Mouse (Mus musculus) monocyte, adult 2 months (primary cell): ENCODE measurements around the gene Agxt.

ENCODE experiments used
- DNase-seq, 2 experiments: peaks; one replicate each; pipeline ENCODE4 v3.0.0; 2022; ENCODE audit warnings: low spot score in 2 of 2, low read depth in 1 of 2

Gene Agxt

GRCm38 (mm10) chr1:93144176-93144575 lies 9.1 kb downstream of the Agxt start:
- DNase-seq, result no peak

DNA sequence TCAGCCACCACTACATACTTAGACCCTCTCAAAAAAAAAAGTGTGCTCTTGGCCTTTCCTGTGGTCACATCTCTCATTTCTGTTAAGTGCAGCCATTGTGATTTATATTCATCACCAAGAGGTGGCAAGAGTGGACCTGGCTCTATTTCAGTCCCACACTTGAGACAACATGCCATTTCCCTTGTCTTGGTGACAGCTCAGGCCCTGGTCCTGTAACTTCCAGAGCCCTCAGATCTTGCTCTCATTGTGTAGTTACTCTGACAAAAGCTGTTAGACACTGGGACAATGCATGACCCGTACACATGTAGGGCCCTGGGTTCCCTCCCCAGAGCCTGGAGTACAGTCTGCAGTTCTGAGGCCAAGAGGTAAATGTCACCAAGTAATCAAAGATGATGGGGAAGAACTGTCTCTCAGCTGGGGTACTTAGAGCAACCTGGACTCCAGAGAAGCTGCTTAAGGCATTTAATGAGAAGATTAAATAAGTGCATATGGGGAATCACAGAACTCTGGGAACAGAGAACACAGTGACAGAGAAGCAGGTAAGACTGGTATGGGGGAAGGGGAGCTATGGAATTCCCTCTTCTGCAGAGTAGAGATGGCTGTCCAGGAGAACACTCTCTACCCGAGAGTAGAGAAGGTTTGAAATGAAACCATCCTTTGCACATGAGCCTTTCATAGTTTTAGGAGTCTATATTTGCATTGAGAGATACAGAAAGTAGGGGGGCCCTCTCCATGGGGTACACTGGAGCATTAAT lies 16.0 kb downstream of the Agxt start:
- DNase-seq, result no peak

- DNase-seq, result no peak
Observed at GRCm38 (mm10) chr1:93157566-93157965, 22.5 kb downstream of the Agxt start.

- DNase-seq, result no peak
Observed at GRCm38 (mm10) chr1:93158916-93159315, 23.9 kb downstream of the Agxt start.

GRCm38 (mm10) chr1:93159566-93160500 lies 24.8 kb downstream of the Agxt start:
- no peak for DNase-seq

- no peak for DNase-seq
Observed at GRCm38 (mm10) chr1:93160501-93161133, 25.6 kb downstream of the Agxt start, which contains the start of gene 2310007B03Rik. Gene 2310007B03Rik (minus strand): TSS chr1:93160948.

GRCm38 (mm10) chr1:93161350-93161749 lies 26.3 kb downstream of the Agxt start:
- no peak for DNase-seq

- no peak for DNase-seq
Observed at GRCm38 (mm10) chr1:93161921-93162320, 26.9 kb downstream of the Agxt start.

GRCm38 (mm10) chr1:93162588-93162987 lies 27.5 kb downstream of the Agxt start:
- DNase-seq, result no peak

GRCm38 (mm10) chr1:93165447-93165846 lies 30.4 kb downstream of the Agxt start:
- peak; percentile 42 to 52 for DNase-seq

- no peak for DNase-seq
Observed at GRCm38 (mm10) chr1:93166346-93167079, 31.5 kb downstream of the Agxt start.

- no peak for DNase-seq
Observed at GRCm38 (mm10) chr1:93168295-93168775, 33.3 kb downstream of the Agxt start, which contains the start of gene Crocc2. Gene Crocc2 (plus strand): TSS chr1:93168725.

GRCm38 (mm10) chr1:93173665-93174064 lies 38.6 kb downstream of the Agxt start:
- DNase-seq, result no peak

GRCm38 (mm10) chr1:93174399-93174798 lies 39.4 kb downstream of the Agxt start:
- peak in 1 of 2 experiments; percentile 37 for DNase-seq

DNA sequence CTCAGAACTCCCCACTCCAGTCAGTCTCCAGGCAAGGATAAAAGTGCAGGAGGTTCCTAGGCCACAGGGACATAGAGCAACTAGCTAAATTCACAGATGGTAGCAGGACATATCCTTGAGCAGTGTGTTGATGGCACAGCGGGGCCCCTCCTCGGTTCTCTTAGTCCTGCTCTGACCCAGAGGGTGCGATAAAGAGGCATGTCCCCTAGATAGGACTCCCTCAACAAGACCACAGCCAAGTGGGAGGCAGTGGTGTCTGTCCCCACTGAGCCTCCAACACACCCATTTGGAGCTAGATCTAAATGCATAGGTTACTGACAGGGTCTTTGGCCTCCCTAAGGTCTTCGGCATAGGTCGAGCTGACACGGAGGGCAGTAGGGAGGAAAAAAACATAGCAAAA lies 40.8 kb downstream of the Agxt start:
- no peak for DNase-seq

DNA sequence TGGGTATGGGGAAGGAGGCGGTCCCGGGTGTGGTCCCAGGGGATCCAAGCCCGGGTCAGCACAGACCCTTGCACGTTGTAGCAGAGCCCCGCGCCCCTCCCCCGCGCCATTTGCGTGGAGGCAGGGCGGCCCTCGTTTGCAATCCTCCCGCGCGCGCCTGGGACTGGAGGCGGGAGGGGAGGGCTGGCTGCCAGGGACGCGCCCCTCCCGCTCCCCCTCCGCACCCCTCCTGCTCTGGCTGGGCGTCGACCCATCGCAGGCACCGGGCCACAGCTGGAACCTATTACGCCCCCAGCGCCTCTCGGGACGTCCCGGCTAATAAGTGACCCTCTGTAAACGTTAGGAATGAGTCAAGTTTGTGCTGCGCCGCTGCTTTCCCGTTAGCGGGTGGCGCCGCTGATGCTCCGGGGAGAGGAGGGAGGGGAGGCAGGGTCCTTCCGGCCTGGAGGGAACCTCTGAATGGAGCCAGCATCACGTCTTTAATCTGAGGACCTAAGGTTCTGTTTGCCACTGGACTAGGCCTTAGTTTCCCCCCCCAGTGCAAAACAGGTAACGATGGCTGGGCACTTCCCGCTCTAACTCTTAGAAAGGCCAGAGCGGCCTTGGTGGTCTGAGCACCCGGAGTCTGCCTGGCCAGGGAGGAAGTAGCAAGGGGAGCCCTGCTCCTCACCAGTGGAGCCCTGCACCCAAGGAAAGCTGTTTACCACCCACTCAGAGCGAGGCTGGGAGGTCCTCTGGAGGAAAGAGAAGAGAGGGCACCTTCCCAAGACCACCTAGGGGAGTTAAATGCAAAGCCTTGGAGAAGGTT lies 41.7 kb downstream of the Agxt start:
- no peak for DNase-seq

DNA sequence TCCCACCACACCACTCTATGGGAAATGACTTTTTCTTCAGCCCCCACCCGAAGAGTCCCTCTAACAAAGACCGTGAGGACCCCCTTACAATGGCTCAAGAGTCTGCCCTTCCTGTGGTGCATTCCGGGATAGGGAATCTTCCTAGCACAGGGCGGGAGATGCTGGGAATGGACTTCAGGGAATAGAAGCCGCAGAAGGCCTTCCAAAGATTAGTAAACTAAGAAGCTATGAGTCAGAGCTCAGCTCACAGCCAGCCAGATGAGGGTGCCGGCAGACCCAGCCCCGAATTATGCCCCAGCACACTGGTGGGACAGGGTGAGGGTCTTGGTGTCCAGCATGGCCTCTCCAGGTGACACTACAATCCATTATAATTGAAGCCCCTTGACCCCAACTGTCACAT lies 47.2 kb downstream of the Agxt start:
- DNase-seq, result no peak

- no peak for DNase-seq
Observed at GRCm38 (mm10) chr1:93184071-93184828, 49.2 kb downstream of the Agxt start.

- DNase-seq, result no peak
Observed at GRCm38 (mm10) chr1:93190726-93191305, 55.8 kb downstream of the Agxt start.
